Mouse (Mus musculus): ENCODE data around the gene Auts2. TPM values are rescaled to one million over a fixed set of nuclear protein-coding genes. Genes with fewer than 3 reads are reported as not detected.

Gene Auts2
- total RNA-seq, 4 experiments from 2014 or later: 30.7 to 75.1 (median 38.7) TPM

DNA sequence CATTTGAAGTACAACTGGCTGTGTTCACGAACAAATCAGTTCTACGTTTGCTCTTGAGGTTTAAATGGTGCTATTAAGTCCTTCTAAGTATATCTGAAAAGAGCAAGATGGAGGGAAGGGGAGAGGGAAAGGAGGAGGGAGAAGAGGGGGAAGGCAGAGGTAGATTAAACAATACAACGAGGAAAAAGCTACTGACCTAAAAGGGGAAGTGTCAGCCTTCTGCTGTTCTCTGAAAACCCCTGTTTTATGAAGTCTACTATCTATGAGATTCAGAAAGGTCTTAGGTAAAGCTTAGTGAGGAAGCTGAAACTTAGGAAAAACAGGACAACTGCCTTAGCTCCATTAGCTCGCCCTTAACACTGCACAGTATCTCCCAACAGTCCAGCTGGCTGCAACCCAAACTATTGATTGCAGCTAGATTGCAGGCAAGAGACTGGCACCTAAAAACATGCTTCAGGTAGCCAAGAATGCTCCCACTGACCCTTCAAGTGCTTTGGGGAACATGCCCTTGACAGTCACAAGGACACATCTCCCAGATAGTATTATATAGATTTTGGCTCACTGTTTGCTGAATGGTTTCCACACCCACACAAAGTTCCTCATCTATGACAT is 157.8 kb downstream of the Auts2 start:
- no peak for DNase-seq

DNA sequence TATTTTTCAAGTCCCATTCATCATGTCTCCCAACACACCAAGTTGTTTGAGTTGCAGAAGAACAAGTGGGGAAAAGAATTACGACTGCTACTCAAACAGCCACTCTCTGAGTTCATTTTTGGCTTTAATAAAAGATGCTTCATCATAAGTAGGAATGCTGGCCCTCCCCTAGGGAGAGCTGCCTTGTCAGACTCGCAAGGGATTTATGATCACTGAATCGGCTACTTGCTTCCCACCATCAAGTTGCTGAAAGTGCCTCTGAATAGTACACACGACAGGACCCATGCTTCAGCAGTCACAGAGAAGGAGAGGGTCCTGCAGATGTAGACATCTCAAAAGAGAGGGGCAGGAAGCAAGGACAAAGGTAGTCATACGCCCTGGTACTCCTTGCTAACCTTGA is 162.9 kb downstream of the Auts2 start:
- no peak for DNase-seq

DNA sequence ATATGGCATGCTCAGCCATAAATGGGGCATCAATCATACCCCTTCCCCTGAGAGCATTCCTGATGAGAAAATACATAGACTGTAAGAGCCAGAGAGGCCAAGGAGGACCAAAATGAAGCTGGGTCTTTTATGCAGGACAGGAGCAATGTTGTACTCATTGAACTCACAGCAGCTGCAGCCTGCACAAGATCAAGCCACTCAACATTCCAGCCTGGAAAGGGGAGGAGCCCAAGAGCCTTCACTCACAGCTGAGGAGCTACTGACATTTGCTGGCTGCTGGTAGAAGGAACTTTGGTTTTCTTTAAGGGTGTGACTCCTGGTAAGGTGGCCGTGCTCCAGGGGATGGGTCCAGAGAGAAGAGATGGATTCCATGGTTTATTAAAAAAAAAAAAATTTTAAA is 164.2 kb downstream of the Auts2 start:
- DNase-seq: no peak

DNA sequence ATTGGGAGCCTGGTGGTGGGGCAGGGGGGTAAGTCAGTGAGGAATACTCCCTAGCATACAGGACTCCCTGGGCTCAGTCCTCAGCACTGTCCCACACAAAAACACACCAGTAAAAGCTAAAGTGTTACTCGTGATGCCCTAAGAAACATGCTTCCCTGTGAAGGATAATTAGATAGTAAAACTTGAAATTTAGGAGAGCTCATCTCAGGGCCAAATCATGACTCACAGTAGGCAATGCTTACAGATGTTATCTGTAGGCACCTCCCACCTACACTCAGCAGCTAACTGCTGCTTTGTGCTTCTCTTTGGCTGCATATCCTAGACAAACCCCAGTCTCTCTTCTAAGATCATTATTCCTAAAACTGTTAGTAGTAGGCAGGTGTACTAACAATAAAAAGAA is 168.0 kb downstream of the Auts2 start:
- no peak for DNase-seq

DNA sequence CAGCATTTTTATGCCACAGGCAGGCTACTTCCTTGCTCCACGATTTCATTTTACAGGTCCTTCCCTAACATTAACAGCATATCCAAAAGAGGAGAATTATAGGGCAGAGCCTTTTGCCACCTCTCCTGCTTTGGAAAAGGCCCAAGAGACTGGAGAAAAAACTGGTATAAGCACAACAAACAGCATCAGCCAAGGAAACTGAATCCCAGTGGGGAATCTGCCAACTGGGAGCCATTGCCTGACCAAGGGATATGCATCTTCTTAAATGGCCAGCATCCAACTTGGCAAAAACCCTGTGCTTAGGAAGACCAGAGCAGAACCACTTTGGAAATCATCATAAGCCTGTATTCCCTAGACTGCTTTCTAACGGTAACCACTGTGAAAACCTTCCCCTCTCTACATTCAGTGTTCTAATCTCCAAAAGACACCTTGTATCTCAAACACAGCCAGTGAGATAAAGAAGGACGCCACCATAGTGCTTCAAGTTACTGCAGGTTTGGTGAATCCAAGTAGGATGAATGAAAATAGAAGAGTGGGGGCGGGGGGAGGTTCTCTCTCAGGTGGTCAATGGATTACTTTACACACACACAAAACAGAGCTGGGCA is 169.6 kb downstream of the Auts2 start:
- no peak for DNase-seq

DNA sequence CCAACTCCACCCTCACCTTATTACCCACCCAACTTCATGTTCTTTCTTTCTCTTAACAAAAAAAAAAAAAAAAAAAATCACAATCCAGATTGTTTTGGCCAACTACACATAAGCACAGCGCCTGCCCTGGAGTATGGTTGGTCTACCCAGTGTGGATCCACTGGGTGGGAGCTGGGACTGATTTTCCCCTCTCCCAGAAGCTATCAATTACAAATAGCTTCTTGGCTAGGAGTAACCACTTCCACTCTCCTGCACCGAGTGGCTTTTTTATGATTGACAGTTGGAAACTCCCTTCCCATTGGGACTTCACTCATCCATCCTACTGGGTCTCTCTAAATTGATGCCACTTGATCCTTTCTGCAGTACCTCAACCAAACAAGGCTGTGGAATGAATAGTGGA is 170.5 kb downstream of the Auts2 start:
- DNase-seq: no peak

DNA sequence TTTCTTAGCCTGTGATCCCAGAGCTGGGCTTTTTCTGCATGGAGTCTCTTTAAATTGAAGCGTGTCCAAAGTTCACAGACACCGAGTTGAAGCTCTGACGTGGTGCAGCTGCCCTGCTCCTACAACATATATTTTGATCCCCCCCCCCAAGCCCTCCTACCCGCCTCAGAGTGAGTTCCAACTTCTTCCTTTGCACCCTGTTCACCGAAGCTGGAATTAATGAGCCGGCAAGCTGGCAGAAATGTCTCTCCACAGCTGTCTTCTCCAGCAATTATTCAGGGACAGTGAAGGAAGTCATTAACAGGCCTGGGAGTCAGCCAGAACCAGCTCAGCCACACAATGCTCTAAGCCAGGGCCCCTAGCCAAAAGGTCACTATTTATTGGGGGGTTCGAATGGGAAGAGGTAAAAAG is 174.5 kb downstream of the Auts2 start:
- no peak for DNase-seq

DNA sequence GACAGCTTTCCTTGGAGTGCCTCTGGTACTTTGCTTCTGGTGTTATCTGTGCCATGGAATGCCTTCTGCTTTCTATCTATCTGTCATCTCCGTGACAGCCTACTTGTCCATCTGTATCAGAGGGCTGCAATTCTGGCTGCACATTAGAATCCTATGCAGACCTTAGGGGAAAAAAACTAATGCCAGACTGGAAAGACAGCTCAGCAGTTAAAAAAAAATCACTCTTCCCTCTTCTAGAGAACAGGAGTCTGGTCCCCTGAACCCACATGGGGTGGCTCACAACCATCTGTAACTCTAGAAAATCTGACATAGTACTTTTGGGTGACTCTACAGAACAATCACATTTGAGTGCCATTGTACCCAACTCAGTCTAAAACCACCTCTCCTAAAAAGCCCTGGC is 181.9 kb downstream of the Auts2 start:
- DNase-seq: no peak

DNA sequence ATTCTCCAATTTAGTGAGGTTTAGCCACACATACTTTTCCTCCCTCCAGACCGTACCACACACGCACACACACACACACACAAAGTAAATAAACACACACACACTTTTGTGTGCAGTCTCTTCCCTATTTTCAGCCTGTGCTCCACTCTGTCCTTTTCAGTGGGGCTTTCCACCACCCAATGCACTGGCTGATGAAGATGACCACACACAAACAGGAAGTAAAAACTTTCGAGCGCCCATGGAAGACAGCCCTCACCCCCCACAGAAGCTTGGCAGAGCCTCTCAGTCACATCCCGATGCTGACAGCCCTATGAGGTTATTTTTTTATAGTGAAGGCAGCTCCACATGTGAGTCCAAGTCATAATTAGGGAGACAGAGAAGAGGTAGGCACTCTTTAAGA is 185.4 kb downstream of the Auts2 start:
- DNase-seq: no peak

DNA sequence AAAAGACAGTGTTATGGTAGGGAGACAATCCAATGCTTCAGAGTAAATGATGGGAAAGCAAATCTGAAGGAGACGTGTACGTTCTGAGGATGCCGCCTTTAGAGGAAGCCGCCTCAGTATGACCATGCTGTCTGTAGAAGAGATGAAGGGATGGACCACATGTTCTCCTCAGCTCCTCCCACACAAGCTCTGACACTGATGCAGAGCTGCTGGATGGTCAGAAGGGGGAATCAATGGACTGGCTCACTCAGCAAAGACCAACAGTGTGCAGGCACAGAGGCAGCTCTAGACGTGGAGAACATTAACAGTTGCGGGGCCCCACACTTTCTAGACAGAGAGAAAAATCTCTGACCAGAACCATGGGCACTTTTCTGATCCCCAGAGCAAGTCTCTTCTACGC is 187.2 kb downstream of the Auts2 start:
- DNase-seq: no peak

DNA sequence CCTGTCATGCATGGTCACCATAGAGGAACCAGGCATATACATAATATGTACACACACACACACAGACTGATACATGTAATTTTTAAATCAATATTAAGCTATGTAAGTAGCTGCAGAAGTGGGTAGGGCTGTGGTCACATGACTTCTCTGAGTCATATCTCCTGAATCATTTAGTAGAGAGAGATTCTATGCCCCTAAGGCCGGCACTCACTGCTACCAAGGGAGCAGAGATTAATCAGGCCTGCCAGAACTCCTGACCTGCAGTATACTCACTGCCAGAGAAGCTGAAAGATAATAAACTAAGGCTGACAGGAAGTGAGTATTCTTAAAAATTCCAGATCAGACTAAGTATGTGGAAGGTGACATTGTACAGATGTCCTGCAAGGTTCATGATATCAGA is 190.7 kb downstream of the Auts2 start:
- DNase-seq: peak; percentile 42

DNA sequence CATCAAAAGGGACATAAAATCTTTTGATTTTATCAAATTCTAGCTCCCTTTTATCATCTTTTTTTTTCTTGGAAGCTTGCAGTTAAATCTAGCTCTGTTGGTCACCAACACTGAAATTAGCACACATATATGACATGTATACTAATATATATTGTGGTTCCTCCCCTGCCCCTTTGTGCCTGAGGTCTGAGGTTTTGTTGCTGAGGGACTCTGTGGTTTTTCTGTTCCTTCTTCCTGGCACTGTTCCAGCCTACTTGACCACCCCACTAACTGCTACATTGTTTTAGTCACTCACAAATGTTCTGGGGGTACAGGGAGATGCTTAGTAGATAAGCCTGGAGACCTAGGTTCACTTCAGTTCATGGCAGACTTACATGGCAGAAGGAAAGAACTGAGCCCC is 192.0 kb downstream of the Auts2 start:
- no peak for DNase-seq

DNA sequence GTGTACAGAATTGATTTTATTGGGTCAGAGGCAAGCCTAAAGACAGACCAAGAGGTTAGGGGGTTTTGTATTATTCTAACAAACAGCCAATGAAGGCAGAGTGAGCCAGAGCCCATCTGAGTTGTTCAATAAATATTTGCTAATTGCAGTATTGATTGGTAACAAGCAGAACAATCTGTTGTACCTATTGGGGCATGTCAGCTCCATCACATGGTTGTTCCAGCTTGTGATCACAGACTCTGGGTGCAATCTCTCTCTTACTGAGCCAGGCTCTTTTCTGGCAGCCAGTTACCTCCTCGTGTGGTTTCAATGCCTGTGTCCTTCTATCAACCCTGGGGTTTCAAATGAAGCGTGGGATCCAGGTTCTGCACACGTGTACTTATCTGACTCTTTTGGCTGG is 201.8 kb downstream of the Auts2 start:
- no peak for DNase-seq

DNA sequence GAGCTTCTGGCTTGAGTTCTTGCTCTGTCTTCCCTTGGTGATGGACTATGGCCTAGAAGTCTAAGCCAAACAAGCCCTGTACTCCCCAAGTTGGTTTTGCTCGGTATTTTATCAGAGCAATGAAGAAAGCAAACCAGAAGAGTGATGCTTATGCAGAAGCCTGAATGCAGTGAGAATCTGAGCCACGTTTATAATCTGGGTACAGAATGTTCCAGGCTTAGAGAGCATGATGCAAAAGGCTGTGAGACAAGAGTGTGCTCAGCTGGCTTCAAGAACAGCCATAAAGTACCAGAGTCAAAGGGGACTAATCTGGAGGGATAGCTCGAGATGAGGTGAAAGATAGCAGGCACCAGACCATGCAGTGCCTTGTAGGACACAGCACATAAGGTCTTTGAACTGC is 205.5 kb downstream of the Auts2 start:
- no peak for DNase-seq

DNA sequence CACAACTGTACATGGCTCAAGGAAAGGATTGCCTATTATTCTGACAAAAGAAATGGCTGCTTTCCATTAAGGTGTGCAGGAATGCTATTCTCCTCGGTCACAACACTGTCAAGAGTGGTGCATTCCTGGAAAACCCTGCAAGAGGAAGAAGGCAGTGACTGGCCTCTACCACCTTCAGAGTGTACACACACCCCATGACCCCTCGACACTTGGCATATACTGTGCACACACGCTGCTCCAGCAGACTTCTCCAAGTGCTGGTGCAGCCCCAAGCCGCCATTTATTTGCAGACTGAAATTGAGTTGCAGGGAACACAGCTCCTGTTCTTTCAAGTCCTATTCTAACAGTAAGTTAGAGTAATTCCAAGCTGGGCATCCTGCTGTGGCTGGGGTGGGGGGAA is 207.4 kb downstream of the Auts2 start:
- DNase-seq: no peak

DNA sequence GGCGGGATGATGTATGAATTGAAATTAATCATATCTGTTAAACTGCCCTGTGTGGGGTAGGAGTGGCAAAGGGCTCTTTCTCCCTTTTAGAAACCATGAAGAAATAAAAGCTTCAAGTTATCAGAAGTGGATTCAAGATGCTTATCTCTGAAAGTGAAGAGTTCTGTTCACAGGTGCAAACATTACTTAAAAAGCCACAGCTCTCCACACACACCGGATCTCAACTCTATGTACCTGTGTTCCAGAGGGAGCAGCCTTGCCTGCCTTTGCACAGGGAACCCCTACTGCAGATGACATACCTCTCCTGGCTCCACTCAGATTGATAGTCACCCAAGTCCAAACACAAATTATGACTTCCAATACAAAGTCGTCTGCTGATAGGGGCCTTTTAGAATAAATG is 208.3 kb downstream of the Auts2 start:
- DNase-seq: no peak

DNA sequence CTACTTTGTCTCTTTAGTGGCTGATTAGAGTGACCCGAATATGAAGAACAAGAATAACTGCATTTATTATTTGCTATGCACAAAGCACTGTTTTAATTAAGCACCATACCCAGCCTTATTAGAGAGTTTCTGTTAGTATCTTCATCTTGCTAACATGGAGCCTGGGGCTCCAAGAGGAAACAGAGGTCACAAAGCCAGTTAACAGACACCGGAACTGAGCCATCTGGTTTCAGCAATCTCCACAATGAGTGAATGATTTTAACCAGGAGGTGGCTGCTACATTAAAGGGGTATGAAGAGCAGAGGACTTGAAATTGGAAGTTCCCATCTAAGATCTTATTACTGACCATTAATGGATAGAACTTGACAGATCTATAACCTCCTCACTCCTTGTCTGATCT is 209.4 kb downstream of the Auts2 start:
- DNase-seq: no peak

DNA sequence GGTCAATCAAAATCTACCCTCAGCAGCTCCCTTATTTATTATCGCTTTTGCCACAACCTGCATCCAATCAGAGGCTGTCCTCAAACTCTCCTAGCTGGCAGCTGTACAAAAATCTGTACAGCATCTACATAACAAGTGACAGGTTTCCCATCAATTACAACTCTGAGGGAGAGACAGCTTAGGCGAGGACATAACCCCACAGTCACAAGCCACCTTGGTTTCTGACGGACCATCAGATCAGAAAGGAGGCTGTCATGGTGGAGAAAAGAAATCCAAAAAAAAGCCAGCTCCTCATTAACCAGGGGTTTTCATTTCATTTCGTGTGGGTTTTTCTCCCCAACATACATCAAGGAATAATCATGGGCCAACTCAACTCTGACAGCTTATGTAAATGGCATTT is 210.6 kb downstream of the Auts2 start:
- DNase-seq: no peak

DNA sequence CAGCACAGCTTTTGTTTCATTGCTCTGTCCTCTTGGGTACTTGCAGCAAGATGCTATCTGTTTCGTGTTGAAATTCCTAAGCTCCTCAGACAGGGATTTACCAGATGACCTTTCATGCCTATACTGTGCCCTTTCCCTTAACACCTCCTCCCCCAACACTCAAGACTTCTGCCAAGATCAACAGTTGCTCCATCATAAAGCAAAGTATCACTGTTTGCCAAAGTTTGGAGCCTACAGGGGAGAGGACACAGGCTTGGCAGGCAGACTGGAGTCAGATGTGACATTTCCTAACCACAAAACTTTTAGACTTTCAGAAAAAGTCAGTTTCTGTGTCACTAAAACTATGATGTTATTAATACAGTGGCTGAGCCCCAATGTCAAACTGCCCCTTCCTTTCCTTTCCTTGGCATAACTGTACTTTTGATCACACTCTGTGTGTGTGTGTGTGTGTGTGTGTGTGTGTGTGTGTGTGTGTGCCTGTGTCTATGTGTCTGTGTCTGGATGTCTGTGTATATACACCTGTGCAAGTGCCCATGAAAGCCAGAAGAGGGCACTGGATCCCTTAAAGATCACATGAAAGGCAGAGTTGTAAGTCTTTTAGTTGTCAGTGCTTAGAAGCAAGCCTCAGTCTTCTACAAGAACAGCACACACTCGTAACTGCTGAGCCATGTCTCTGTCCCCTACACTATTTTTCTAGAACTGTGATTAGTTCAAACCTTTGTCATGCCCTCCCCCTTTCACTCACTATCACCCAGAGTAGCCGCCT is 213.8 kb downstream of the Auts2 start:
- peak; percentile 12 for DNase-seq

DNA sequence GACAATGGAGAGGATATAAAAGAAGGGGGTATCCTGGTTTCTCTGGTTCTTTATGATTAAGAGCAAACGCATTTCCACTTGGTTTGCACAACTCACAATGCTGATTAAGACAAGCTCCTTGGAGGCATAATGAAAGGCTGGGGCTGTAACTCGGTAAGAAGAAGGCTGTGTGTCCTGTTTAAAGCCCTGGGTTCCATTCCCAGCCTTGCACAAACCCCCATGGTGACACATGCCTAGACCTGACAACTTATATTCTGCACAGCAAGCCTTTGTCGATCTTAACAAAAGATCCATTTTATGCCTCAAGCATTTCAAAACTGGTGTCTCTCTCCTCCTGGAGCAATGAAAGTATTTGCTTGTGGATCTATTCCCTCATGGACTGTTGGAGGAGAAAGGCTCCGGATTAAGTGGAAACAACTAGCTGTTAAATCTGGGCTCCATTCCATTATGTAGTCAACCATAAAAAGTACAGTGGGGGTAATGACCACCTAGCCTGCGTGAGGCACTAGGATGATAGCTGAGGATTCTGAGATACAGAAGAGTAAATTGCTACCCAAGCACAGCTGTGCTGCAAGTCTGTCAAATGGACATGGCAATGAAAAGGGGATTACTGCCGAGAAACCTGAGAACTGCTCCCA is 218.8 kb downstream of the Auts2 start:
- DNase-seq: no peak

DNA sequence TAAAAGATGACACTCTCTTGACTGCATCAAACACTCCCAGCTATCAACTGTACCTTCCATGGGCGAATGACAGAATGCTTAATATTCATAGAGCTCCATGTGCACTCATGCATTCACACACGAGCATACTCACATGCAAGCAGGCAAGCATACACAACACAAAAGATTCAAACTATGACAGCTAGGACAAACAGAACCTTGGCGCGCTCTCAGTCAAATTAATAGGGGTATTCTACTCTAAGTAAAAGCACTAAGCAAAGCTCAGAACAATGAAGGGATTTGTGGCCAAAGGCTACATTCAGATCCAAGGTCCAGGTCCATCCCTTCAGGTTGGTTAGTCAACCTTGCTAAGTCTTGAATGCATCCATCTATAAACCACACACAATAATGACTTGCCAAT is 219.5 kb downstream of the Auts2 start:
- no peak for DNase-seq

DNA sequence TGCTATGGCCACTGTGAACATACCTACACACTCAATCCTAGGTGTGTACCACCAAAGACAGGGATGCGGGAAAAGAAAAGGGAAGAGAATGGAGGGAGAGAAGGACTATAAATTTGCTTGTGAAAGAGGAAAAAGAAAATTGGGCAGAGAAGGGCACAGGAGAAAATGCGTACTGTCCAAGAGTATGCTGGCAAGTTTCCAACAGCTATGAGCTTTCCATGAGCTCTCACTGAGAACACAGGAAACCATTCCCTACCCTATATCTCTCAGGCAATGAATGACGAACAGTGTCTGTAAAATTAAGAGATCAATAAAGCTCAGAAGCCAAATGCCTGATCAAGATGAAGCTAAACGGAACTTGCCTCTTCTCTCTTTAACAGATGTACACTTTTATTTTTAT is 220.2 kb downstream of the Auts2 start:
- no peak for DNase-seq

DNA sequence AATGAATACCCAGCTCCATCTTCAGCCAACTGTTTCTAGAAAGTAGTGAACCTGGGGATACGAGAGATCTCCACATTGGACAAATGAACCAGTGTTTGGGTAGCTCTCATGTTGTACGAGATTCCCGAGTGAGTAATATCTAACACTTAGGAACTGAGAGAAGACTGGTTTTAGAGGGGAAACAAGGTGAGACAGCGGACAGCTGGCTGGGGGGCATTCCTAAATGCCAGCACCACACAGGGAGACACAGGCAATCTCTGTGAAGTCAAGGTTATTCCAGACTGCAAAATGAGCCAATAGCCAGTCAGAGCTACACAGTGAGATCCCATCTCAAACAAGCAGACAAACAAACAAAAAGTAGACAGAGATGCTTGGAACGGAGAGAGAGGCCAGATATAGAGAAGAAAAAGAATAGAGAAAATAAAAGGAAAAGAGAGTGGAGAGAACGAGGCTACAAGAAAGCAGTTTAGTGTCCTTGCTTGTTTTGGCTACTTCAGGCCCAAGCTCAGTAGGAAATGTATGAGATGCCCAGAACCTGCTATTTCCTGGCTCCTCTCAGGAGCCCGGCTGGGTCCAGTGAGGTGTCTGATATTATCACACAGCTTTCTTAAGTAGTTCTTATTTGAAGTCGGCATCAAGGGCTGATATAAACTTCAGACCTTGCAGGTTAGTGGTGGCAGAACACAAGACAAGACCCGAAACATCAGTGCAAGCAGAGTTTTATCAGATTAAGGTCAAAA is 224.9 kb downstream of the Auts2 start:
- no peak for DNase-seq

Data from adrenal gland, adult 8-10 months (tissue).